Mouse (Mus musculus) heart, postnatal 0 days (tissue): ENCODE data around the gene Acvr1b.

Experiments
- CTCF ChIP-seq: IDR thresholded peaks from 2 replicates; pipeline ENCODE4 v1.5.1; 2016; ENCODE audit warnings: antibody characterized with exemption, control low read depth, low read depth
- EP300 ChIP-seq: IDR thresholded peaks from 2 replicates; pipeline ENCODE4 v1.6.1; 2016; ENCODE audit warnings: antibody characterized with exemption, low read depth

DNA sequence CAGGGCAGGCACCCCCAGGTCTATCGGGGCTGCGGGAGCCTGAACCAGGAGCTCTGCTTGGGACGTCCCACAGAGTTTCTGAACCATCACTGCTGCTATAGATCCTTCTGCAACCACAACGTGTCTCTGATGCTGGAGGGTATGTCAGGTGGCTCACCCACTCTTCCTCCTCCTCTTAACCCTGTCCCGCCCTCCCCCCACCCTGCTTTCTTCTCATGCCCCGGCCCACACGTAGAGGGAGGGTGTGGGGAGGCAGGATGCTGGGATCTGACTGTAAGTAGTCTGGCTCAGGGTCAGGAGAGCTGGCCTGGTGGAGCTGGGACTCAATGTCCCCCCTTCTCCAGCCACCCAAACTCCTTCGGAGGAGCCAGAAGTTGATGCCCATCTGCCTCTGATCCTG is 38.5 kb upstream of the Acvr1b start:
- TF ChIP-seq CTCF (no peak), EP300 (no peak)
